Mouse (Mus musculus) retina, adult 2 months (tissue): ENCODE results near the gene Olfr486.
"Not testable (repeated sequence)": the region's sequence is repeated elsewhere in the genome, so short reads cannot be mapped to it uniquely, and the experiment has no call there.

Source experiments
- DNase-seq: peaks from one replicate; pipeline ENCODE4 v3.0.0-alpha.2; 2012; ENCODE audit warnings: low read depth, low spot score

The Olfr486 gene

GRCm38 (mm10) chr7:108172642-108173041, at the start of gene Olfr486:
Gene Olfr486, minus strand, starts transcription at chr7:108172742.
- DNase-seq: not testable (repeated sequence)

- DNase-seq: not testable (repeated sequence)
Observed at GRCm38 (mm10) chr7:108214536-108214935, 42.0 kb upstream of the Olfr486 start, which contains the start of gene Olfr487. Gene Olfr487, minus strand, starts transcription at chr7:108214636.

GRCm38 (mm10) chr7:108196938-108197337, 24.4 kb upstream of the Olfr486 start:
- no peak for DNase-seq

GRCm38 (mm10) chr7:108196337-108196736, 23.8 kb upstream of the Olfr486 start:
- DNase-seq: not testable (repeated sequence)

GRCm38 (mm10) chr7:108192714-108193113, 20.2 kb upstream of the Olfr486 start:
- not testable (repeated sequence) for DNase-seq

- DNase-seq: not testable (repeated sequence)
Observed at GRCm38 (mm10) chr7:108191196-108191595, 18.7 kb upstream of the Olfr486 start.

GRCm38 (mm10) chr7:108185237-108185636, 12.7 kb upstream of the Olfr486 start:
- DNase-seq: not testable (repeated sequence)

GRCm38 (mm10) chr7:108184401-108184800, 11.9 kb upstream of the Olfr486 start:
- not testable (repeated sequence) for DNase-seq

- no peak for DNase-seq
Observed at GRCm38 (mm10) chr7:108159771-108160170, 12.8 kb downstream of the Olfr486 start, which contains the start of gene Olfr485. Gene Olfr485, minus strand, starts transcription at chr7:108159871.

- DNase-seq: no peak
Observed at GRCm38 (mm10) chr7:108127349-108127748, 45.2 kb downstream of the Olfr486 start, which contains the start of gene Olfr484. Gene Olfr484, minus strand, starts transcription at chr7:108127449.
